Mouse (Mus musculus): ENCODE data around the gene Exoc2.
A peak's percentile ranks its signal among the peaks of the same experiment; 100 is the strongest.

DNA sequence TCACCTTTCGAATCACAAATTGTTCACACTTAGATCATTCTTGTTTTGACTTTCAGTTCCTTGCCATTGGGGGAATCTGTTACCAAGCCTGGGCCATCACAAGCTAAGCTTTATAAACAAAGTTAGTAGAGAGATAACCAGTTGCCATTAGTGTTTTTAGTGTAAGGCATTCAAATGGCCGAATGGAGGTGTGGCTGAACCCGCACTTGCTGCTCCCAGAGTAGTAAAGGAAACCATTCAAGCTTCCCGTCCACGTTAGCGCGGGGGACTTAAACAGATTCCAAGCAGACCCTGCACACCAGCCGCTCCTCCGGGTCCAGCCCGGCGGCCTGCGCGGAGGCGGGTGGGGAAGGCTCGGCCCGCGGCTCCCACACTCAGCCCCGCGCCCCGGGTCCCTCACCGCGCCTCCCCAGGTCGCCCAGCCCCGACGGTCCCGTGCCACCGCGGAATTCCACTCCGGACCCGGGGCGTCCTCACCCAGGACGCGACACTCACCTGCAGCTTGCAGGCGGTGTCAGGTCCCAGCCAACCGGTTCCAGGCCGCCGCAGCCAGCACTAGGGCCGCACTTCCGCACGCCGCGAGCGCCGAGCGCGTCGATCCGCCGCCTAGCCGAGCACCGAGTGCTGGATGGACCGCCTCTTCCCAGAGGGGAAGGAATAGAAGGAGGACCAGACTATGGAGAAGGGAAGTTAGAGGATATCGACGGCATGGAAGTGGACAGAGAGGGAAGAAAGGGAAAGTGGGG, at the start of gene Exoc2, which contains the start of gene Gm5447:
- TF ChIP-seq CTCF (IDR thresholded peaks at IDR 0.05; ENCODE audit: control insufficient read depth, insufficient read depth, insufficient read length) (no peak), MYOG (IDR thresholded peaks at IDR 0.05; ENCODE audit: control insufficient read depth, extremely low read depth, insufficient read length) (no peak), USF1 (IDR thresholded peaks at IDR 0.05; ENCODE audit: low read depth) (no peak), MAX (IDR thresholded peaks at IDR 0.05) (peak; percentile 52)

All from C2C12 (cell line).